Mouse (Mus musculus) cortical plate, adult 2 months (tissue): ENCODE data around the gene Clec2g.

Source experiments
- CTCF ChIP-seq: fragments of 200-500 bp; IDR thresholded peaks from 2 replicates; pipeline ENCODE4 v1.5.1; 2011; ENCODE audit warnings: mild to moderate bottlenecking, control low read depth, low read length; ENCODE audit not compliant: insufficient read depth; ENCODE audit errors: extremely low read depth
- POLR2A ChIP-seq: fragments of 200-500 bp; IDR thresholded peaks from 2 replicates; pipeline ENCODE4 v1.6.1; 2011; ENCODE audit warnings: mild to moderate bottlenecking, low read length, control low read depth; ENCODE audit not compliant: insufficient read depth; ENCODE audit errors: extremely low read depth

DNA sequence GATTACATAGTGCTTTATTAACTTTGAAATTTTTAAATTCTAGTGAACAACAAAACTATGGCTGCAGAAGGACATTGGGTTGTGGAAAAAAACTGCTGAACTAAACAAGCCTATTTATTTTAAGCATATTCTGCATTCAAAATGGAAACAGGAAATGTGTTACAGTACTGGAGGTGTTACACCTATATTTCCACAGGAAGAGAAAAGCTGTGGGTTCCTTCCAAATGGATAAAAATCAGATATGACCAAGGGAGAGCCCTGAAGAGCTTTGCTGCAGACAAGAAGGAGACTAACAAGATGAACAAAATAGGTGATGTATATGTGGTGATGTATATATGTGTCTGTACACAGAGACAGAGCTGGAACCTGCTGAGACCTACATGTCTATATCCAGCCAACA is 30.3 kb downstream of the Clec2g start:
- no peak for TF ChIP-seq CTCF
- no peak for TF ChIP-seq POLR2A
